Mouse (Mus musculus) CD4-positive, CD25-positive, alpha-beta regulatory T cell, adult 9 weeks (primary cell): ENCODE data around the gene Cdk10. TPM values are rescaled to one million over a fixed set of nuclear protein-coding genes. Genes with fewer than 3 reads are reported as not detected.

Source experiments
- polyA plus RNA-seq: library from polyadenylated mRNA; unstranded; fragments of 100-300 nt; shearing (Covaris generic); gene quantifications from one replicate; pipeline ENCODE4 v1.2.1, GENCODE M21; 2017

Cdk10 gene
- 26.3 TPM for polyA plus RNA-seq

DNA sequence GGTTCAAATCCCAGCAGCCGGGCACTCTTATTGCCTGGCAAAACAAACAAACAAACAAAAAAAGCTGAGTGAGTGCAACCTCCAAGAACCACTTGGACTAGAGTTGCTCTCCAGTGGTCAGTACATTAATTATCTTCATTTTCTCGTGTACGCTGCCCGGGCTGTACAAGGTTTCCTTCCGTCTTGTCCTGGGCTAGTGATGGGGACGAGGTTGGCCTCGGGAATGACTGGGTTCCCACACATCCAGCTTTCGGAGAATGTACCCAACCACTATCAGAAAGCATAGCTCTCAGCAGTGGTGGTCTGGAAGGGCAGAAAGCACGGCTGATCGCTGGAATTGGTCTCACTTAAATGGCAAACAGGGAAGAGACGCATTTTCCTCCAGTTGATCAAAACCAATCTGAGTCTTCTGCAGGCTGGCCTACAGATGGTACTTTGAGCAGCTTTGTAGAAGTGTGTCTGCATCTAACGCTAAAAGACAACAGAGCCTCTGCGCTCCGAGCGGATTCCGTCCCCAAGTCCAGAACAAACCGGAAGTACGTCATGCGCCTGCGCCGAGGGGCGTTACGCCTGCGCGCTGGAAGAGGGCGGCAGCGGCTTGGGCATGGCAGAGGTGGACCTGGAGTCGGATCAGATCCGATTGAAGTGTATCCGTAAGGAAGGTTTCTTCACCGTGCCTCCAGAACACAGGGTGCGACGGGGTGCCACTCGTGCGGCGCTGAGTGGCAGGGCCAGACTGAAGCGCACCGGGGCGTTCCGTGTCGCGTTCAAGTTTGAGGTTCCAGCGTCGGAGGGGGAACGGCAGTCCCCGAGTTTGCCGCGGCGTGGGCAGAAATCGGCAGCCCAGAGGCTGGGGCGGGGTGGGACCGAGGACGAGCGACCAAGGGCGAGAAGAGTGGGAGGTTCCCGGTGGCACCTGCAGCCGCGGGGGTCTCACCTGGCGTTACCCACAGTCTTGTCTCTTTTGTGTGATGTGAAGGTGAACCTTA lies at the start of gene Cdk10:
Gene Cdk10 (plus strand): TSS at position 565 of the 989 bp plus-strand sequence.

DNA sequence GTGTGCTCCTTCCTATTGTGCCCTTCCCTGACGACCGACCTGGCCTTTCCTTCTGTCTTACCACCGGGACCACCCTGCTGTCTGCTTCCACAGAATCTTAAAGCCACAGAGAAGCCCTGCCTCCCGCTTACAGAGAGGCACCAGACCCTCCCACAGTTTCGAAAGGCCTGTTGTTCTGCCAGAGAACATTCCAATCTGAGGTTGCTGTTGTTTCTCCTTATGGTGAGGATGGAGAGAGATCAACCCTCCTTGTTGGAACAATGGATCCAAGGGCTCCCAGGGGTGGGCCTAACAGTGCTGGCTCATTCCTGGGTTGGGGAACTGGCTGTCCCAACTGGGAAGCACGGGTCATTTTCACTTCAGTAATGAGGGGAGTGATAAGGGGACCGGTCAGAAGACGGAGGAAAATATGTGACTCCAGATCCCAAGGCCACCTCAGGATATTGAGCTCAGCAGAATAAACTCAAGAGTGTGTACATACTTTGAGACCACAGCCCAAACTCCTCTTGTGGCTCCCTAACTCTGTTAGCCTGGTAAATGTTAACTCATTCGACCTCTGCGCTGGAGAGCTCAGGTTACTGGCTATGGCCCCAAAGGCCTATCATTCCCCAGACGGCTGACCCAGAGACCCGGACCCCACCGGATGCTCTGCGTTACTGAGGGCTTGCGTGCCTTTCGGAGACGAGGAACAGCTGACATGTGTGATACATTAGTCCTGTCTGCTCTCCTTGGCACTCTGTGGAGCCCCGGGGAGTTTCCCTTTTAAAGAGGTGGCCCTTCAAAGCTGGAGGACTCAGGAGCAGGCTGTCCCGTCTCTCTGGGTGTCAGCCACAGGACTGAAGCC lies 38.9 kb upstream of the Cdk10 start, which contains the start of gene Dpep1:
Gene Dpep1 (plus strand): TSS at position 677 of the 844 bp plus-strand sequence.

DNA sequence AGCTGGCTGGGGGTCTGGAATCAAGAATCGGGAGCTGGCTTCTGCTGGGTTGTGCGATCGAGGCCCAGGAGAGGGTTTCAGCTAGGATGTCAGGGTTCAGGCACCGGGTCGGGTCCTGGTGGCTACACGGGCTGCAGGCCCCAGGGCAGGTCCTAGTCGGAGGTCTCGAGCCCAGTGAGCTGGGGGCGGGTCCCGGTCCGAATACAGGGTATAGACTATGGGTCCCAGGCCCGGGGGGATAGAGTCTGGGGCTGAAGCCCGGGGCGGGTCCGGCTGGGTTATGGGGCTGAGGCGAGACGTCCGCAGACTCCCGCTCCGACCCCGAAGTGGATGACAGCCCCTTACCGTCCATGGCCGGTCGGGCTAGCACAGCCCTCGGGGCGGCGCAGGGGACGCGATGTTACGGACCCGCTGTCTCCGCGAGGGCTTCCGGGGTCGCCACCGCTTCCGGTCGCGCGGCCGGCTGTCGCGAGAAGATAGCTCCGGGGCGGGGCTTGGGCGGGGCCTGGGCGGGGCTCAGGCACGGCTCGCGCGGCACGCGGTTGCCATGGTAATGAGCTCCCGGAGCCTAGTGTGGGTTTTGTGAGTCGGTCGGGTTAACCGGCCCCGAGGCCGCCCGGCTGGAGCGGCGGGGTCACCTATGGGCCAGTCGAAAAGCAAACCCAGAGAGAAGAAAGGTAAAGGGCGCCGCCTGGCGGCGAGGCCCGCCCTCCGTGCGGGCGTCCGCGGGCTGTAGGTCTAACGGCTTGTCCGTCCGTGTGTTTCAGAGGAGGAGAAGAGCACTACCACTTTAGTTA lies 12.1 kb upstream of the Cdk10 start, which contains the start of the genes Chmp1a and Spata33:
Gene Chmp1a (minus strand): TSS at position 443 of the 797 bp plus-strand sequence.
Gene Spata33 (plus strand): TSS at position 512 of the 797 bp plus-strand sequence.

DNA sequence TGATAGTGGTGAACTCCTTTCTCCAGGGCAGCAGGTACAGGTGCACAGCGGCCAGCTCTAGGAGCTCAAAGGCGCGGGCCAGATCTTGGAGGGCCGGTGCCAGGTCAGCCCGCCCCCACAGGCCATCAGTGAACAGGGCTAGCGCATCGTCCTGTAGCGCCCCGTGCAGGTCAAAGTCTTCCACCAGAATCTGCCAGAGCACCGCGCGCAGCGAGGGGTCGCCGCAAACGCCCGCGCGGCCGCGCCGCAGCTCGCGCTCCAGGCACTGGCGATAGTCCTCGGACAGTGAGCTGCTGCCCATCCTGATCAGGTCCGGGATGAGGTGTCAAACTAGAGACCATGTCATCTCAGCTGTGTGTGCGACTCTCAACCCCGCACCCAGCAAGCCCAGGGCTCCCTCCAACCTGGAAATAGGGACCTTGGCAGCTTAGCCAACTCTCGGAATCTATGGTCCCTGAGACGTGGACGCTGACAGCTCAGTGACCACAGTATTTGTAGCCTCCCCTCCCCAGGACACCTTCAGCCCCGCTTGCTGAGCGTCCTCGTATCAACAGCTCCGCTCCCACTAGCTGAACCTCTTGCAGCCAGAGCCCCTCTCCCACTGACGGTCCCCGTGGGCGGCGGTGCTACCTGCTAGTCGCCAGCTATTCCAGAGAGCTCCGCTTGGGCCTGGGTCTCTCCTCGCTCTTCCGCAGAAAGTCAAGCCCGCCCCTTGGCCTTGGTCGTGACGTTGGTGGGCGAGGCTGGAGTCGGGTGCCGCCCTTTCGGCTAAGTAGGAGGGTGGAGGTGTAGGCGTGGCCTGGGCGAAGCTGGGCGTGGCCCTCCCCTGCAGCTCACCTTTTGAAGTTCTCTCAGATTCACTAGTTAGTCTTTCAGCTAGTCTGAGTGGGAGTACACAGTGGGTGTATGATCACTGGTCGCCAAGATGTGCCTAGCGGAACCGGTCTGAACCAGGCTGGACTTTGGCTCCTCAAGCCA lies 11.2 kb downstream of the Cdk10 start, which contains the start of gene Spata2l:
Gene Spata2l (minus strand): TSS at position 714 of the 978 bp plus-strand sequence.

DNA sequence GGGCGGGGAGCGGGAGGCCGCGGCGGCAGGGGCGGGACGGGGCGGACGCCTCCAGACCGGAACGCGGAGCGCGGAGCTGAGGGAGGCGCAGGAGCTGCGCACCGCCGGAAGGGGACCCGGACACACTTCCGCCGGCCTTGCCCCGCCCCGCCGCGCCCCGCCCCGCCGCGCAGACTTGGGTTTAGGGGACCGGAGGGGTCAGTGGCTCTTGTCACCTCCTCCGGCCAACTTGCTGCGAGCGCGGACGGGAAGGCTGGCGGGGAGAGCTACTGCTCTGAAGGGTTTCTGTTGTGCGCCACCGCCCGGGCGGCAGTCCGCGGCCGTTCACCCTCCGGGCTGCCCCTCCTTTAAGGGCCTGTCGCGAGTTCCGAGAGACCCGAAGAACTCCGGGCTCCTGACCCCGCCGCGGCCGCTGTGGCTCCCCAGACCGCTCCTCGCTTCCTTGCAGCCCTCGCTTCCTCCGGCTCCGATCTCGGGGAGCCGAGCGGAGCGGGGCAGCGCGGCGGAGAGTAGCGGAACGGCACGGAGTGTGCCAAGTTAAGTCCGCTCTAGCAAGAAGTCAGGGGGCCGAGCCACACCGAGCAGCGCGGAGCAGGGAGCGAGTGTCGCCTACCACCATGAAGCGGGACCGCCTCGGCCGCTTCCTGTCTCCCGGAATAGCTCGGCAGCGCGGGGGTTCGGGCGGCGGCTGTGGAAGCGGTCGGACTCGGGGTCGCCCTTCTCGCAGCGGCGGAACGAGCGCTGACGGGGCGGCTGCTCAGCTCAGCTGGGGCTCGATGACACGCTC lies 29.6 kb downstream of the Cdk10 start, which contains the start of the genes Zfp276 and Vps9d1:
Gene Zfp276 (plus strand): TSS at position 97 of the 787 bp plus-strand sequence.
Gene Vps9d1 (minus strand): TSS at position 250 of the 787 bp plus-strand sequence.

Other genes starting within 250 kb of the Cdk10 start
- gene Ankrd11, start 182.6 kb upstream of the Cdk10 start, polyA plus RNA-seq: 54.3 TPM
- 11.0 TPM for gene Spg7, start 161.9 kb upstream of the Cdk10 start, polyA plus RNA-seq
- gene Rpl13, start 122.5 kb upstream of the Cdk10 start, polyA plus RNA-seq: 960 TPM
- gene Cpne7, start 107.5 kb upstream of the Cdk10 start, polyA plus RNA-seq: 1.5 TPM
- not detected for gene Sult5a1, start 66.5 kb upstream of the Cdk10 start, polyA plus RNA-seq
- gene Dpep1, start 38.6 kb upstream of the Cdk10 start, polyA plus RNA-seq: not detected
- gene Chmp1a, start 12.1 kb upstream of the Cdk10 start, polyA plus RNA-seq: 264 TPM
- gene Spata33, start 12.0 kb upstream of the Cdk10 start, polyA plus RNA-seq: not detected
- gene Spata2l, start 11.4 kb downstream of the Cdk10 start, polyA plus RNA-seq: 6.6 TPM
- 13.7 TPM for gene Zfp276, start 29.4 kb downstream of the Cdk10 start, polyA plus RNA-seq
- gene Vps9d1, start 29.5 kb downstream of the Cdk10 start, polyA plus RNA-seq: 16.4 TPM
- 7.4 TPM for gene Fanca, start 93.7 kb downstream of the Cdk10 start, polyA plus RNA-seq
- gene Spire2, start 107.9 kb downstream of the Cdk10 start, polyA plus RNA-seq: not detected
- gene Tcf25, start 148.9 kb downstream of the Cdk10 start, polyA plus RNA-seq: 356 TPM
- 0.07 TPM for gene Mc1r, start 182.3 kb downstream of the Cdk10 start, polyA plus RNA-seq
- 0.33 TPM for gene Tubb3, start 186.6 kb downstream of the Cdk10 start, polyA plus RNA-seq
- gene Def8, start 198.7 kb downstream of the Cdk10 start, polyA plus RNA-seq: 19.8 TPM